Mouse (Mus musculus) skeletal muscle tissue, adult 2 months (tissue): ENCODE results near the gene Fyn.

Experiments
- DNase-seq: peaks from one replicate; pipeline ENCODE4 v3.0.0-alpha.2; 2012; ENCODE audit warnings: low read depth, low spot score

Fyn gene

DNA sequence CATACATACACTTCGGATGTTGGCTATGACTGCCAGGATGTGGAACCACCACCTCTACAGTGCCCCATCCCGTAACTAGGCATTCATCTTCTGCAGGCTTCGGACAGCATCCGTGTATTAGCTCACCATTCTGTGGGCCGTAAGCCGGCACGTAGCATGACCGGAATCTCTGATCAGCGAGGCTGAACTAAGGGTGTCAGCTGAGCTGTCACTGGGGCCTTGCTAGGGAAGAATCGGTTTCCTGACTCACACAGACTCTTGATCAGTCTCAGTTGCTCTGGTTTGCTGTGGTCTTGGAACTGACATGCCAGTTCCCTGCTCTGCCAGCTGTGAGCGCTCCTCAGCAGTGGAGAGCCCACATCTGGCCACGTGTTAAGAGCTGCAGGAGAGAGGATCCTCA lies 137.7 kb downstream of the Fyn start:
- DNase-seq, result no peak

DNA sequence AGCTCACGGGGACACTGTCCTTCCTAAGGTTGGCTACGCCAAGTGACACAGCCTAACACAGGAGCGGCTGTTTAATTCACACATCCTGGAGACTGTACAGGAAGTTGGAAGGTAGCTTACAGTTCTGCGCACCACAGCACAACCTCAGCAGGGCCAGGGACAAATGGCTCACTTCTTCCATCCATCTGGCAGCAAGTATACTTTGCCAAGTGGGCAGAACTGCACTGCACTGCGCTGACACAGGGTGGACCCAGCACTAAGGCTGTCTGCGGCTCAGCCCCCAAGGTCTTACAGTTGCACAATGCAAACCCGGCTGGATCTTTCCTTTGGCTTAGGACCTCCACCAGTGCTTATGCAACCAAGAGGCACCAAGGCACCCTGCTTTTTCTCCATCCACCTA lies 138.2 kb downstream of the Fyn start:
- peak; percentile 78 for DNase-seq

DNA sequence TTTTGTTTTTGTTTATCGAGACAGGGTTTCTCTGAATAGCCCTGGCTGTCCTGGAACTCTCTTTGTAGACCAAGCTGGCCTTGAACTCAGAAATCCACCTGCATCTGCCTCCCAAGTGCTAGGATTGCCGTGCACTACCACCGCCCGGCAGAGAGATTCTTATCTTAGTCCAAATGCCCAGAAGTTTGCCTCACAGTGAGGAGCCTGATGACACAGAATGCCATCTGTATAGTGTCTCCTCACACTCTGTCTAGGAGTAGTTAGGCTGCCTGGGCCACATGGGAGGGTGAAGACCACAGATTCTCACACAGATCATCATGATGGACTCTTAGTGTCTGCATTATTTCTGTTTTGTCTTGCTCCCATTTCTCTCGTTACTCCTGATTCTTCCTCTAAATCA lies 140.1 kb downstream of the Fyn start:
- no peak for DNase-seq

DNA sequence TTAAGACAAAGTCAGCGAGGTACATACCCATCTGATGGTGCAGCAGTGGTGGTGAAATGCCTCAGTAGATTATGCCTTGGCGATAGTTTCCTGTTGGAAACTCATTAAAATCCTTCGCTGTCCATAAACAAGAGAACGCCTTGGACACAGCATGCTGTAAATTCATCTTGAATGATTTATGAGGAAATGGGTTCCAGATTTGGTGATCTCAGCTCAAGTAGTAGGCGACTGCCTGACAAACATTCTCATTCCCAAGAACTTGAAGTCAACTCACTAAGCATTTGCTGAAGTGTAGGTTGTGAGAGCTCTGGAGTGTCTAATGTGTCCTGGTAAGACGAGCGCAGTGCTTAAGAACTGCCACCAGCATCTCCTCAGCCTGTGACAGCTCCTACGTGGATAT lies 141.3 kb downstream of the Fyn start:
- DNase-seq, result peak; percentile 64

DNA sequence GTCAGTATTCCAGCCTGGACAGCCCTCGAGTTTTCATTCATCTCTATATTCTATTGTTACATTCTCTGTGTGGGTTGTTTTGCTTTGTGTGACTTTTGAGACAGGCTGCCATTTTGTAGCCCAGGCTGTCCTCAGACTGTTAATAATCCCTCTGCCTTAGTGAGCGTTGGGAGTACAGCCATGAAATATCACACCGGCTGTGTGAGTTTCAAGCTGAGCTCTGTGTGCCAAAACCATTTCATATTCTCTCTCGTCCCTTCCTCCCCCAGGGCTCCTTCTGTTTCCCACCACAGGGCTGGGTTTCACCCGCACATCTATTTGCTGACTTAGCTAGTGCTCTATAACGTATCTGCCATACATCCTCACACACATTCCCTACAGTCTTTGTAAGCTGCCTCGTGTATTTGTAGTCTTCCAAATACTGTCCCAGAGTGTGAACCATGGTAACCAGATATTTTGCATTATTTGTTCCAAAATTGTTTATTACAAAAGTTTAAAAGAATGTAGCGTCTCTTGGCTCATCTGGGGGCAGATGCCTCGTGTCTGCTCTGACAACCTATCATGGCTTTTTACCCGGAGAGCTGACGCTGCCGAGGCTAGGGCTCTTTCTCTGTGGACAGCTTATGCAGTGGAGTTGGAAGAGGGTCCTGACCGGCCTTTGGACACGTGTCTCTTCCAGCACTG lies 144.1 kb downstream of the Fyn start:
- peak; percentile 44 for DNase-seq

DNA sequence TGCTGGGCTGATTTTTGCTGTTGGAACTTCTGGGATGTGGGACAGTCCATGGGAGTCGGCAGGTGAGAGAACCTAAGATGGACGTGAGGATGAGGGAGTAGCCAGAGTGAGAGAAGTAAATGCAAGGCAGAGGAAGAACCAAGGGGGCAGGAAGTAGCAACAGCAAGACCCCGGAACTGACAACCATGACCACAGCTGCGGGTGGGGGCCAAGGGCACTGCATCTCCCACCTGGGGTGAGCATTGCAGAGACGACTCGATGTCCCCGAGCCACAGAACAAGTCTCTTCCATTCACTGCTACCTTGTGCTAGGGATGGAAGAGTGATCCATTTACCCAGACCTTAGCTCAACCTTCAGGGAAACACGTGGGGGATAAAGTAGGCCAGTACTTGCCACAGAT lies 146.3 kb downstream of the Fyn start:
- no peak for DNase-seq

DNA sequence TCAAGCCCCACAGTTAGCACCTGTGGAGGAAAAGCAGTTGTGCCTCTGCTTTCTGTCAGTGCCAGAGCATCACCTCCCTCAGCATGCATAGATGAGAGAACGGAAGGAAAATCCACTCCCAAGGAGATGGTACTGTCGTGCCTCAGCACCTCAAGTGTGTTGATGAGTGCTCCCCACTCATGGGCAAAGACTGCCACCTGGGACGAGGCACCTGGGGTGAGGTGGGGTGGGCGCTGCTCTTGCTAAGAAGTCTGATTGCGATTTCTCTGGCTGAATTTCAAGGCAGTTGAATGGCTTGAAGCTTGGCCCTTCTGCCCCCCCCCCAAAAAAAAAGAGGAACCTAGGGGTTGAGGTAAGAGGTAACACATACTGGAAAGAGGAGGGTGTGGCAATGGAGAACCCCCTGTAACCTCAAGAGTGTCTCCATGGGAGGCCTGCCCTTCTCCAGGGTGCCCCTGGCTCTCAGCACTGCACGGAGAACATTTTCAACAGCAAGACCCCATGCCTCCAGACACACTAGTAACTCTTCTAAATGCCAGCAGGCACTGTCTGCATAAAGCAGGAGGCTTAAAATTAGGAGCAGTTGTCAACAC lies 148.0 kb downstream of the Fyn start:
- DNase-seq, result no peak

DNA sequence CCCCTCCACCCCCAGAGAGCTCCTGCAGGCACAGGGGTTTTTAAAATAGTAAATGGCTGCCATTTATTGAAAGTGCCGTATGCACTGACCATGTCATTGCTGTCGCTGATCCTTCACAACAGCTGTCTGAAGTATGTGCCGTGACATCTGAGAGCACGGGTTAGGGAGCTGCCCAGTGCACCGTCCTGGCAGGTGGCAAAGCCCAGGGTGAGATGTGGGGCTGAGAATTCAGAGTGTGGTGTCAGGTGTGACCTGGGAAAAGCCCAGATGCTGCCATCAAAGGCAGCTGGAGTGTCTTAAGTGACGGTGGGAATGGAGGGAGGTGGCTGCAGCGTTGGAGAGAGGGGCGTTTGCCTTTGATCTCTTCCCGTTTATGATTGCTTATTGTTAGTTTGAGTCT lies 148.7 kb downstream of the Fyn start:
- DNase-seq, result peak; percentile 90

DNA sequence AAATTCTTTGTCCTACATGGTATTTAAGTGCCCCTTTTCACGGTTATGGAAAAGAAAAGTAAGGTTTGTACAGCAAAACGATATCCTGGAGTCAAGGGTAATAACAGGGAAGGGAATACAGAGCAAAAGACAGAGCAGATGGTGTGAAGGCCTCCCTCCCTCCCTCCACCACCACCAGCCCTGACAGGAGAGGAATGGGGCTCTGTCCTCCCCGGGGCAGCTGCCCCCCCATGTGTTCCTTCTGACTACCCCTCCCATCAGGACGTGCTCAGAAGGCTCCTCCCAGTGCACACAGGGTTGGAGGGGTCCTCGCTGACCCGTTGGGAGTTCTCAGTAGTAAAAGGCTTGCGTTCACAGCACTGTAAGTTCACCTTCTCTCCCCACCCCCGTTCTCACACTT lies 149.6 kb downstream of the Fyn start:
- DNase-seq, result no peak

DNA sequence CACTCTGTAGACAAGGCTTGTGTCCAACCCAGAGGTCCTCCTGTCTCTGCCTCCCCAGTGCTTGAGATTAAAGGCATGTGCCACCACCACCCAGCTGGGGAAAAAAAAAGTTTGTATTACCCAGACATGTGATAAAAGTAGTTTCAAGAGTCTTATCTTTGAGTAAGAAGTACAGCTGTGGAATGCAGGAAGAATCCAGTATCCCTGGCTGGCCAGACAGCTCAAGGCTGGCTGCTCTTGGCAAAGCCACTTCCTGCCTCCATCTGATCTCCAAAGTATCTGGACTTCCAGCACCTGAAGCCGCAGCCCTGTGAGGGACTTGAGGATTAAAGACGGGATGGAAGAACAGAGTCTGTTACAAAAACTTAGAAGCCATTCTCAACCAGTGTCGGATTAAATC lies 150.2 kb downstream of the Fyn start:
- DNase-seq, result no peak

DNA sequence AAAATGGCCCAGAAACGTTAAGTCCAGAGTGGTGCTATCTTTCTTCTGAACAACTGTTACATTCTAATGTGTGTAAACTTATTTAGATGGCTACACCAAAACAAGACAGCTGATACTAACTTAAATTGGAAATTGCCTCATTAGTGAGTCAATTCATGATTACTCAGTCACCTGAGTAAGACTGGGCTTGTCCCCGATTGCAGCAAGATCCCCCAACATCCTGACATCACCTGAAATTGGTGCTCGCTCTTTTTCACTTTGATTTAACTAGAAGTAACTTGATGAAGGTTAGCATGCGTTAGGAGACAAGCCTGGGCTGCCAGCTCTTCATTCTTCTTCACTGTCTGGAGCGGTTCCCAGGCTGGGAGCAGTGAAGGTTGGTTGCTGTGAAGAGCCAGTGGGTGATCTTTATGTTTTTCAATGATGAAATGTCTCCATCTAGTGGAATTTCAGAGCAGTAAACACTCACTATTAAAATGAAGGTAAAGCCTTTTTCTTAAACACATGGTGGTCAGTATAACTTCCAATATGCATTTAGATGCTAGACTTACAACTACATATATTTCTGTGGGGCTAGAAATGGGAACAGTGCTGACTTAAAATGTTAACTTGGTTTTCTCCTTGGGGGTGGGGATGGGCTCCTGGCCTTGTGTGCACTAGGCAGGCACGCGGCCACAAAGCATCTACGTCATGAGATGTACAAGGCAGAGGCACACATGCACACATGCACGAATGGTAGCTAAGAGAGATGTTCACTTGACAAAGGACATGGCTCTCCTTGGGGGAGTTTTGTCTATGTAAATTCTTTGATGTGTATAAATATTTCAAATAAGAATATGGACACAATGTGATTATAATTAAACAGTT lies 151.7 kb downstream of the Fyn start:
- peak; percentile 83 for DNase-seq

DNA sequence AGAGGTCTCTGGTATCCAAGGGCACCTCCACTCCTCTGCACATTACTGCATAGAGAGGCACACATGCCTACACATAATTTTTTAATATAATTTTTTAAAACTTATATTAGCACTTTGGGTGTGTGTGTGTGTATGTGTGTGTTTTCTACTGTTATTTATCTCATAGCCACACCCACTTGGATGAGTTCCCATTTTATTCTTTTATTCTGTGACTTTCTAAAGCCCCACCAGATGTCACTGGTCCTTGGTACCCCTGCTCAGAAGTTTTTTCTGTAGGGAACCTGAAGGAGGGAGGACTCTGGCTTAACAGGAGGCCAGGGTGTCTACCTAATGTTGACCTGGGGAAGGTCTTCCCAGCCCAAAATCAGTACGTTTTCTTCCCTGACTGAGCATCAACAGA lies 152.7 kb downstream of the Fyn start:
- DNase-seq, result no peak

DNA sequence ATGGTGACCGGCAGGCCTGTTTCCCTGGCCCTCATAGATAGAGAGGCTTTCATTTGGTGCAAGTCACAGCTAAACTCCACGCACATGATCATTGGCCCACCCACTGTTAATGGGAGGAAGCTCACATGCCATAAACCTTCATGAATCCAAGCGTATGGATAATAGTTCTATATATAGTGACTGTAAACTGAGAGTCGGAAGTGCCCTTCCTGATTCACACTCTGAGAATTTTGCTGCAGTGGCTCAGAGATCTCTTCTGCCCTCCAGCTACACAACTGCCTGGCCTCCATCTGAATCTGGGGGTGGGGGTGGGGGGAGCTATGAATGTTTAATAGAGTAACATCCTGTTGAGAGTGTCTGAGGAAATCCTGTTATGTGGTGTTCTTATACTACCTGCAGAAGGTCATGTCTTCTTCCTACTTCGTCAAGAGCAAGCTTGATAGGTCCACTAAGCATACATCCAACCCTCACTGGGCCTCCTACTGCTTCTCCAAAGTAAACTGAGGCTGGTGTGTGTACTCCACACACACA lies 153.3 kb downstream of the Fyn start:
- no peak for DNase-seq

DNA sequence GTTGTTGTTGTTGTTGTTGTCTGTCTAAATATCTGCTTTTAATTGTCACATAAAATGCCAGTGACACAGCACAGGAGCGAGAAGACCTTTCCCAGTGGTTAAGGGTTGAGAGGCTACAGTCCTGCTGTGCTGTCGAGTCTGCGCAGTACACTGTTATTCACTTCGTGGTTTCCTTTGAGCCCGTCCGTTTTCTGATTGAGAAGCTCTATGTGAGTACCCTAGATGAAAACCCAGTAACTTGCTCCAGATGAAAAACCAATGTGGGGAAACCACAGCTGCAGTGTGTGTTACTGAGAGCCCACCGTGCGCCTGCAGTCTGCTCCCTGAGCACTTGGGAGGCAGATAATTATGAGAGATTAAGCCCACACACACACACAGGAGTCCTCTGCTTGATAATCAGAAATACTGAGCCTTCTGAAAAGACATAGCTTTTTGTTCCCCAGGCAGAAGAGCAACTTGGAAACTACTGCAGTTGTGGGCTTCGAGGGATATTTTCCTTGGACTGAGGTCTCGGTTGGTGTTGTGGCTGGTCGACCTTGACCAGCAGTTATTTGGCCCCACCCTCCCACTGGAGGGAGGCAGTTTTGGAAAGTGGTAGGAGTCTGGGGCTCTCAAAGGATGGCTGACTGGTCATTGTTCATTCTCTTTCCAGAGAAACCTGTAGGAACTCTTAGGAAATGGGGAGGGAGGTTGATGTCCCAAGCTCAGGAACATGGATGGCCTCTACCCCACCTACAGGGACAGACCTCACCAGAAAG lies 154.4 kb downstream of the Fyn start:
- DNase-seq, result no peak

DNA sequence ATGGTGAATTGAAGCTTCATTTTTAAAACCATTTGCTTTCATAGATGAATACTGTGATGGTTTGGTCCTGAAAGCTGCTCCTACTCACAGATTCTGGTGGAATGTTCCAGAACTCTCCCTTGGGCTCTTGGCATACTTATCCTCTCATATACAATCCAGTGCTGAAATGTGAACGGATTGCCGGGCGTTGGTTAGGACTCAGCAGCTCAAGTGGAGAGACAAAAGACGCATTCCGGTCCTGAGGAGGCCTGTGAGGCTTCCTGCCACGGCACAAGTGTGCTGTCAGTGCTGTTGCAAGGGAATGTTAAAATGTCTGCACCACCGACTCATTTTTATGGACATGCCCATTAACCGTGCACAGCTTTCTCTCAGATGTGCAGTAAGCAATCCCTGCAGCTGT lies 155.7 kb downstream of the Fyn start:
- no peak for DNase-seq

DNA sequence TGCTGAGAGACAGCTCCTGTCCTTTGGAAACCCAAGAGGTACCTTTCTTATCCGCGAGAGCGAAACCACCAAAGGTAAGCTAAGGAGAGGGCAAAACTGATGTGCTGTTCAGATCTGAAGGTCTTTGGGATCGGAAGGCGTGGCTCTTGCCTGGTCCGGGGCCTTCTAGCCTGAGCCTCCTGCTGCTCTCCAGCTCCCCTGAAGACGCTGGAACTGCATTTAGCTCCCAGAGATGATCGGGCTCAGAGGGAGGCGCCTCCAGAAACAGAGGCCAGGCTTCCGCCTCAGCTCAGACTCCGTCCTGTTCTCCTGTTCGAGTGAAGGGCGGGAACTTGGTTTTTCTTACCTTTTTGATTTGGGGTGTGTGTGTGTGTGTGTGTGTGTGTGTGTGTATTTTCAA lies 156.8 kb downstream of the Fyn start:
- no peak for DNase-seq

DNA sequence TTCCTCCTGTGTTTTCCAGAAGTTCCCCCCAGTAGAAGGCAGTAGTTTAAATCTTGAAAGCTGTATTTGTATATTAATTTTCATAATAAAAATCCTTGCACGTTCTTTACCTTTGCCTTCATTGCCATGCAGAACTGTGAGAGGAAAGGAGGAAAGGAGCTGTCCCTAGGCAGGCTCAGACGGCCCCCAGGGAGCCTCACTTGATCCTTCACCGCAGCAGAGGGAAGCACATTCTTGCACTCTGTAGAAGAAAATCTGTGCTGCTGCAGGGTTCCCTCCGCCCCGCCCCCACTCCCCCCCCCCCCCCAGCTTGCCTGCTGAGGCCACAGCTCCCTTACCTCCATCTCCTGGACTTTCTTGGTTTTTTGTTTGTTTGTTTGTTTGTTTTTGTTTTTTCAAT lies 158.5 kb downstream of the Fyn start:
- DNase-seq, result no peak

DNA sequence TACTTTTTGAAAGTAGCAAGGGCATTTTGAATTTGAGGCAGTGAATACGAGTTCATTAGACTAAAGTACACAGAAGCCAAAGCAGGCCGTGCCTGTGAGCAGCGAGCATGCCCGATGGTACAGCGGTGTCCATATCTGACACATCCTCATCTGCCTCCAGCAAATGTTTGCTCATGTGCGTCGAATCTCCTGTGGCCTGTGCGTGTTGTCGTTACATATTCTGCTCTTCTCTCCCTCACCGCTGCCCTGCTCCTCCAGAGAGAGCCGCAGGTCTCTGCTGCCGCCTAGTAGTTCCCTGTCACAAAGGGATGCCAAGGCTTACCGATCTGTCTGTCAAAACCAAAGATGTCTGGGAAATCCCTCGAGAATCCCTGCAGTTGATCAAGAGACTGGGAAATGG lies 160.5 kb downstream of the Fyn start:
- no peak for DNase-seq

DNA sequence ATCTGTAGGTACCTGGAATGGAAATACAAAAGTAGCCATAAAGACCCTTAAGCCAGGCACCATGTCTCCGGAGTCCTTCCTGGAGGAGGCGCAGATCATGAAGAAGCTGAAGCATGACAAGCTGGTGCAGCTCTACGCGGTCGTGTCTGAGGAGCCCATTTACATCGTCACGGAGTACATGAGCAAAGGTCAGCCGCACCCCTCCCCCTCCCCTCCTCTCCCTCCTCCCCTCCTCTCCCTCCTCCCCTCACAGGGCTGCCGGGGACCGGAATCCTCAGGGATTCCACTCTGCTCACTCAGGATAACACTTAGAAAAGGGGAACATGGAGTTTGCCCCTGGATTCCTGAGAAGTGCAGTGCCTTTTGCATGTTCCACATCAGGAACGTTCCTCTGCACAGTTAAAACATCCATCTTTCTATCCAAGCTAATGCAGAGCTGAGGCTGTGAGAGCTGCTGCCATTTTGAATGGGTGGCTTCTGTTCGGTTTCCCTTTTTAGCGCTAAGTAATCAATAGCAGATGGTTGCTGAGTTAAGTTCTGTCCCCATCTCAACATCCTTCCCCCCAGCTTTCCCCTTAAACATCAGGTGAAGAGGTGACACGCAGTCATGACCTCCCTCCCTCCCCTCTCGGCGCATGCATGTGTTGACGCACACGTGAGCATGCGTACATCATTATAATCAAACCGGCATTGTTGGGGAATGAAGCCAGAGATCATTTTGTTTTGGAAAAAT lies 163.5 kb downstream of the Fyn start:
- DNase-seq, result no peak

DNA sequence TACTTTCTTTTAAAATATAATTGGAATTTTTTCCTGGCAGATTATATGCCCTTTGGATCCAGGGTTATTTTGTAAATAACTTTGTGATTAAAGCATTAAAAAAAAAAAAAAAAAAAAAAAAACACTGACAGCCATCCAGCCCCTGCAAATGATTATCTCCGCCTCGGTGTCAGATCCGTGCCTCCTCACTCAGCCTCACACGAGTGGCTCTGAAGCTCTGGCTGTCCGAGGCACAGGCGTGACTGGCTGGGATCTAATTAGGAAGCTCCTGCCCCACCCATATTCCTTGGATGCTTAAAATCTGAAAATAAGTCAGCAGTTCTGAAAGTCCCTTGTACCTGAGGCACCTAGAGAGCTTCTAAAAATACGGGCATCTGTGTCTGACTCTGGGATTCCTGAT lies 164.2 kb downstream of the Fyn start:
- no peak for DNase-seq

DNA sequence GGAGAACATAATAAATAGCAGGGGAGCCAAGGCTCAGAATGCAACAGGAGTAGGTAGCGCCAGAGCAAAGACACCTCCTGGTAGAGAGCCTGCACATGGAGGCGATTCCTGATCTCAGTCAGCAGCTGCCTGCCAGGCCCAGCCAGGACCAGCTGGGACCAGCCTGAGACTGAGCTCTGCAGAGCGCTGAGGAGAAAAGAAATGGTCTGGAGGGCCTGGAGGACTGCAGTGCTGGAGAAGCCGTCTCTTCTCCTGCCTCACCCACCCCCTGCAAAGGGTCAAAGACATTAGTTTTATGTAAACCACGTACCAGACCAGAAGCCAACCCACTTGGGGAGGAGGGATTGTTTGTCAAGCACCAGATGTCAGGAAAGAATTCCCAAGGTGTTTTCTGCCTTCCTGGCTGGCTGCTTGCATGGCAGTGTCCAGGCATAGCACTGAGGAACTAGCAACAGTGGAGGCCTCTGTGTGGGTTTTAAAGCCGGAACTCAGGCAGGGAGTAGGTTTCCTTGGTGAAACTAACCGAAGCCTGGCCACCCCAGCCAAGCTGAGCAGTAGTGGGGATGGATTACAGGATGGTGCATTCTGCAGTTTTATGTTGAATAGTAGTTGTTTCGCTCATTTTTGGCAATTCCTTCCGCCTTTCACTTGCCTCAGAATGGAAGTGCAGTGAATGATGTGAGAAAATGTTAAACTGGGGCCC lies 165.8 kb downstream of the Fyn start:
- DNase-seq, result no peak
